Mouse (Mus musculus) lung, postnatal 36 days (tissue): ENCODE measurements around the gene Hlx.

Experiments used
- DNase-seq: peaks from one replicate; pipeline ENCODE4 v3.0.0; 2022; ENCODE audit warnings: mixed read lengths

Gene Hlx

DNA sequence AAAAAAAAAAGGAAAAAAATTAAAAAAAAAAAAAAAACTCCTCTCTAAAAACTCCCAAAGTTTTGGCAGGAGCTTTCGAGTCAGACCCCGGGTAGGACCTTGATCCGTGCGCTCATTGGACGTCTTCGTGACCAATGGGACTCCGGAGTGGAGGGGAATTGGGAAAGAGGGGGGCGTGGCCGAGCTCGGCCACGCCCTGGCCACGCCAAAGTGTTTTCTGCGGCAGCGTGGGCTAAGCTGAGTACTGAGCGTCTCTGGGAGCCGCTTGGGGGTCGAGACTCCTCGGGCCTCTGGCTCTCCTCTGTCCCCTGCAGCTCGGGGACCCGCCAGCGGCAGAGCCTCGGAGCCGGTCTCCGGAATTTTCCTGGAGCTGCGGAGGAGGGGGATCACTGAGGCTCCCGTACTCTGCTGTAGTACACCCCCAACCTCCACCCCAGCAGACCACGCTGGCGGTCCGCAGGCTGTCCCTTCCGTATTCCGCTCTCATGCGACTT, at the start of gene Hlx:
Gene Hlx (minus strand): TSS at position 64 of the 494 bp plus-strand sequence.
- peak; percentile 89 for DNase-seq

- DNase-seq, result peak; percentile 81
Measured at GRCm38 (mm10) chr1:184782161-184782513, 49.7 kb upstream of the Hlx start.

DNA sequence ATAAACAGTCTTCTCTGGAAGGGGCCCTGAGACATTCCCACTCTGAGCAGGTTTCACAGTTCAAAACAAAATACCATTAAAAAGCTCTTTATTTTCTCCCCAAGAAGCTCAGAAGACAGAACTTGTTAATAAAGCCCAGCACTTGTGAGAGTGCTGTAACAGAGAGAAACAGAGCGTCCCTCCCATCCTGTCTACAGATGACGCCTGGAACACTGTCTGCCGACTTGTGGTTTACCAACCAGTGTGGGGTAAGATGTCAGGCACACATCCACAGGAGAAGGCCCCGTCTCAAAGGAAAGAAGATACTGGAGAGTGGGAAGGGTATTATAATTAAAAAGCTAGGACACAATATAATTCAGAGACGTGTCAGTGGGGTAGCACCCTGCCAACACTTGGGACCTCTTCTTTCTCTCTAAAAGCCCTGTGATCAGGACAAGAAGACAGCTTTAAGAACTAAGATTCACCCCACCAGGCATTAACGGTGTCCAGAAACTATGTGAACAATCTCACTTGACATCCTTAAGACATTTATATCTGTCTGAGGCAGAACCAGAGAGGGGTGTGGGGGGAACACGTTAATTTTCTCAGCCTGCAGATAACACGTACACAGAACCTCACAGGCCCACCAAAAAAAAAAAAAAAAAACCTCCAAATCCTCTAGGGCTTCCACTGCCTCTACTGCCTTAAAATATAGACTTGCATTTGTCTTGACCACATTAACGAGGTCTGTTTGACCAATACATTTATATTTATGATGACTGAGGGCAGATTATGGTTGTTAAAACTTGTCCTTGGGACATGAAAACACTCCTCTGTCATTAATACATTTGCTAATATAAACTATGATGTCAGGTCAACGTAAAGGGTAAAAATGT, 49.1 kb upstream of the Hlx start:
- no peak for DNase-seq

DNA sequence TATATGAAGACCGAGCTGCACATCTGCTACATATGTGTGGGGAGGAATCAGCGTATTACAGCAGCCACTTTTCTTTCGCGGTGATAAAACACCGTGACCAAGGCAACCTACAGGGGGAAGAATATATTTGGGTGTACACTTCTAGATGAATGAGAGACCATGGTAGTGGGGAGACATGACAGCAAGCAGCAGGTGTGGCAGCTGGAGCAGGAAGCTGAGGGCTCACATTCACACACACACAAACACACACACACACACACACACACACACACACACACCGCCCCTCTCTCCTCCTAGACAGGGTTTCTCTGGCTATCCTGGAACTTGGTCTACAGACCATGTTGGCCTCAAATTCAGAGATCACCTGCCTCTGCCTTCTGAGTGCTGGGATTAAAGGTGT, 45.7 kb upstream of the Hlx start:
- no peak for DNase-seq

GRCm38 (mm10) chr1:184777061-184777795, 44.8 kb upstream of the Hlx start:
- DNase-seq, result no peak

DNA sequence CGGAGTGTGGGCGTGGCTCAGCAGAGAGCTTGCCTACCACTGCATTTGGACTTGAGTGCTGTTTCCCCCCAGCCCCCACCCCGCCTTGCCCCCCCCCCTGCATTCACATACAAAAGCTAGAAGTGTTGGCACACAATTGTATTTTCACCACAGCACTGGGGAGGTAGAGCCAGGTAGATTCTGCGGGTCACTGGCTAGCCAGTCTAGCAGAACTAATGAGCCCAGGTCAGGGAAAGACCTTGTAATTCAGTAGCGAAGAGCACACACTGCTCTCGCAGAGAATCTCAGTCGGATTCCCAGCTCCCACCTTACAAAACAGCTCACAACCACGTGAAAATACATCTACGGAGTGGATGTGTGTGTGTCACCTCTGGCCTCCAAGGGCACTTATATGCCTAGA, 42.9 kb upstream of the Hlx start:
- DNase-seq, result no peak

DNA sequence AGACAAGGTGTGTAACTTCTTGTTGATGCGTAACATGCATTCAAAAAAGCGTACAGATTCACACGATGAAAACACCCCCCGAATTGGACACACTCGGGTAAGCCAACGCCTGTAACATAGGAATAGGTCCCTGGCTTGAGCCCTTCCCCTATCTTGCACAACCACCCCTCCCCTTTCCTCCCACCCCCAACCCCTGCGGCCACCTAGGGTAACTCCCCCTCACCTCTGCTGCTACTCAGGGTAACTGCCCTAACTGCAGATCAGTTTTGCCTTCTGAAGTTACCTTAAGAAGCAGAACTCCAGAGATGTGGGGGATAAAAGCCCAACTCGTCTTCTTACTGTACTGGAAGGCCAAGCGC, 39.5 kb upstream of the Hlx start:
- no peak for DNase-seq

DNA sequence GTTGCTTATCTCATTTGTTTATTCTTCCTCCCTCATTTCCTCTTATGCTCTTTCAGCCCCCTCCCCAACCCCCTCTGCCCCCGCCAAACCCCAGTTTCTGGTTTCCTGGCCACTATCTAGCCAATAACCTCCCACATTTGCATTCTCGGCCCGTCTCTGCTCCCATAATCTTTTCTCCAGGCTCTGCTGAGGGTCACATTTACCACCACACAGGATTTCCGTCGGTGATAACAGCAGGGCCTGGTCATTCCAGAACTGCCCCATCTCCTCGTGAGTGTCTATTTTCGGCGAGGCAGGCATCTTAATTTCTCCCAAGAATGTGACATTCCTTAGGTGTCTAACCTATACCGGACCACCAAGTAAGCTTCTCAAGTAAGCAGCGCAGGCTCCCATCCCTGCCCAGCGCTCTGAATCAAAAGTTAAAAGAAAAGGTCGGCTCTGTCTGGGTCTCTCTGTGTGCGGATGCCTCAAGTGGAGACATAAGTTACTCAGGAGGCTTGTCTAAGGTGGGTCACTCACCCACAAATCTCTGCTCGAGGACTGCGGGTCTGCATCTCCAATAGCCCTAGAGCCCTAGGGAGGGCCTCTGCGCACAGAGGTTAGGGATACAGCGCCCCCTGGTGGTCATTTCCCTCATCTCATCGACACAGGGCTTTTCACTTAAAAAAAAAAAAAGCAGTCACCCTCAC, 38.9 kb upstream of the Hlx start:
- peak; percentile 90 for DNase-seq

DNA sequence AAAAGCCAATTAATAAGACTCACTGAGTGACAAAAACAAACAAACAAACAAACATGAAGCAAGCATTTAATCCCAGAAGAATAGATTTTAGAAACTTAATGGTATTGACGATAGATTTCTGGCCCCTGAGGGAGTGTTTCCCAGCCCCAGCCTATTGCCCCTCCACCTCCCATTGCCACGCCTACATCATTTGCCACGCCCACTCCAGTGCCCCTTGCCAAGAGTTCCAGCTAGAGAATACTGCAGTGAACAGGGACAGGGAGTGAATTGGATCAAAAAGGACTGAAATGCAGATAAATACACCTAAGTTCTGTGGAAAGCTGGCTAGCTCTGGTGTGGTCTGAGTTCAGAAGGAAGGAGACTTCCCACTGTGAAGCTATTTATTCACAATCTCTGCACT, 31.4 kb upstream of the Hlx start:
- no peak for DNase-seq

GRCm38 (mm10) chr1:184762941-184763340, 30.5 kb upstream of the Hlx start:
- no peak for DNase-seq

- DNase-seq, result no peak
Measured at GRCm38 (mm10) chr1:184761988-184762387, 29.6 kb upstream of the Hlx start.

DNA sequence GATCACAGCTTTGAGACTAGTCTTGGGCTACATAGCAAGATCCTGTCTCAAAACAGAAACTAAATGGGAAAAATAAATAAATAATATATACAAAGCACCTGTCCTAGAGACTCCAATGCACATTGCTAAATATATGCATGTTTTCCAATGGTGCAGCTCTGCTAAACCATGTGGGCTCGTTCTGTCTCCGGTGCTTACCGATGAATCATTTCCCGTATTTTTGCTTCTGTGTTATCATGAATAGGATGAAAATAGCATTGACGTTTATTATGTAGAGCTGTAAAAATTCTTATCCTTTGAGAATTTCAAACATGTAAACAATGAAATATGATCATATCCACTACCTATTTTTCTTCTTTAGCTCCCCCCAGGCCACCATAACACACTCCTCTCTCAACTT, 20.3 kb upstream of the Hlx start:
- no peak for DNase-seq

DNA sequence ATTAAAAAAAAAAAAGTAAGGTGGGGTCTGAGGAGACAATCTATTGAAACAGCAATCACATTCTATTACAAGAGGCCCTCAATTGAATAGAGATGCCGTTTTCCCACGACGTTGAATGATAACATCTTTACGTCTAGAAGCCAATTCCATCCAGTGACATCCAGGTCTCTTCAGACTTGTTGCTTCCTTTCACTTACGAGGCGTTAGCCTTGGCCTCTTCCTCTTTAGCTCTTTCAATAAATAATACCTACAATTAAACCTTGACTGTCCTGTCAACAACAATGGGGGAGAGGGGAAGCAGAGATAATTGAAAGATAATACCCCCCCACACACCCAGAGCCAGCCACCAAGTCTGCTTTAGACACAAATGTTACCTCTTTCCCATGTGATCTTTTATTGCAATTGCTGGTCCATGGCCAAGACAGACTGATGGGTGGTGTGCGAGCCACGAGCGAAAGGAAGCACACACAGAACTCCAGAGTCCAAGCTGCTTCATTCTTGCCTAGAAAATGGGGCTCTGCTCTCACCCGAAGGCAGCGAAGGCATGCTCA, 17.8 kb upstream of the Hlx start:
- peak; percentile 29 for DNase-seq

GRCm38 (mm10) chr1:184748692-184749152, 16.3 kb upstream of the Hlx start:
- peak; percentile 83 for DNase-seq

- DNase-seq, result peak; percentile 83
Measured at GRCm38 (mm10) chr1:184737876-184738479, 5.6 kb upstream of the Hlx start.

DNA sequence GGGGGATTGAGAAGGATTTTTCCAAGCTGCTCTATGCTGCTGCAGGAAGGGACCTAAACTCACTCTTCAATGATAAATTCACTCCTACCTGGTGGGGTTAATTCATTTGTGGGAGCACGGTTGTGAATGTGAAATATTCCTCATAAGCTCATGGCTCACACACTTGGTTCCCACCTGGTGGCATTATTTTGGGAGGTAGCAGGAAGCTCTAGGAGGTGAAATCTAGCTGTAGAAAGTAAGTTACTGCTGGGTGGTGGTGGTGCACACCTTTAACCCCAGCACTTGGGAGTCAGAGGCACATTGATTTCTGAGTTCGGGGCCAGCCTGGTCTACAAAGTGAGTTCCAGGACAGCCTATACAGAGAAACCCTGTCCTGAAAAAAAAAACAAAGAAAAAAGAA, 4.8 kb upstream of the Hlx start:
- DNase-seq, result no peak

GRCm38 (mm10) chr1:184736260-184736659, 3.8 kb upstream of the Hlx start:
- DNase-seq, result no peak

- peak; percentile 56 for DNase-seq
Measured at GRCm38 (mm10) chr1:184734991-184735920, 2.8 kb upstream of the Hlx start.

DNA sequence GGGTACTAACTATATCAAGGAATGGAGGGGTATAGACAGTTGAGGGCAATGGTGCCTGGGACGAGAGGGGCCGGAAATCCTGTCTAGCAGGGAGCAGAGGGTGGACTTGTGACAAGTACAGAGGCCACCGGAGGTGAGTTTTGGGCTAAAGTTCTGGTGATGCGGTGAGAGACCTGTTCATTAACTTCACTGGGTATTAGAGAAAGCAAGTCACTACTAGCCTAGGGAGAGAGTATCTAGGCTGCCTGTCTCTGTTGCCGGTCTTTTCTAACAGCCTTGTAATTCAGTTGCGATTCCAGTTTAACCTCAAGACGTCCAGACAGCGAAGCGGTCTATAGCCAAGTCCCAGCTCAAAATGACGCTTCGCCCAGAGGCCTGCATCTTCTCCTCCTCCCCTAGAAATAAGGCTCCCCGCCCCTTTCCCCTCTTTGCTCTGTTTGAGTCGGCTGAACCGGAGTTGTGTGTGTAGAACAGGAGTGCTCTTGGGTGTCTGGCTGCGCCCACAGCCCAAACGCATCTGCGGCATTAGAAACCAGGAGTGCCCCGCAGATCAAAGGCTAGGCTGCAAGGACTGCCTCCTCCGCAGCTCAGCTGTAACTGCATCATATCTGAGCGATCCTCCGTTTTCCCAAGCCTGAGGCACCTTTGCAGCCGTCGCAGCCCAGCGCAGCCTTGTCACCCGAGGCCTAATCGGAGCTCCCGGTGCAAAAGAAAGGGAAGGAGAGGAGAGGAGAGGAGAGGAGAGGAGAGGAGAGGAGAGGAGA, 1.8 kb upstream of the Hlx start:
- peak; percentile 38 for DNase-seq

- peak; percentile 61 for DNase-seq
Measured at GRCm38 (mm10) chr1:184733300-184734066, 1.1 kb upstream of the Hlx start.
